Mouse (Mus musculus) adrenal gland, postnatal 10 days (tissue): ENCODE data around the gene Bicdl1. TPM values are rescaled to one million over a fixed set of nuclear protein-coding genes. Genes with fewer than 3 reads are reported as not detected.

ENCODE experiments used
- DNase-seq: peaks from one replicate; pipeline ENCODE4 v3.0.0; 2021; ENCODE audit warnings: mixed read lengths
- total RNA-seq, 2 experiments: library from RNA; stranded (reverse); gene quantifications; 2 replicates each; pipeline ENCODE4 v1.2.3; 2021

The Bicdl1 gene
- total RNA-seq, 2 experiments from 2014 or later, result 7.9 to 10.6 TPM

DNA sequence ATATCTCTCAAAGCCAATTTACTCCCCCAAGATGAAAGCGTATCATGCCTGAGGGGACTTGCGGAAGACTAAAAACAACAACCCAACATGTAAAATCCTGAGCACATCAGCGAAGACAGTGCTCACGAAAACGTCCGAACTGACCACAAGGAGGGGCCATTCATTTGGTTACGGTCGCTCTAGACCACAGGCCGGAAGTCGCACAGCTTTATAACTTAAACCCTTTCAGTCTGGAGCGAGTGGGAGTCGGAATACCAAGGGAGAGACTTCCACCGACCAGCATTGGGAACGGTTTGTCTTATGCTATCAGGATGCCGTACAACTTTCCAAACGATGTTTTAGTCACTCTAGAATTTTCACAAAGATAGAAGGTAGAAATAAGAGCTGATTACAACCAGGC is 5.4 kb downstream of the Bicdl1 start:
- no peak for DNase-seq

DNA sequence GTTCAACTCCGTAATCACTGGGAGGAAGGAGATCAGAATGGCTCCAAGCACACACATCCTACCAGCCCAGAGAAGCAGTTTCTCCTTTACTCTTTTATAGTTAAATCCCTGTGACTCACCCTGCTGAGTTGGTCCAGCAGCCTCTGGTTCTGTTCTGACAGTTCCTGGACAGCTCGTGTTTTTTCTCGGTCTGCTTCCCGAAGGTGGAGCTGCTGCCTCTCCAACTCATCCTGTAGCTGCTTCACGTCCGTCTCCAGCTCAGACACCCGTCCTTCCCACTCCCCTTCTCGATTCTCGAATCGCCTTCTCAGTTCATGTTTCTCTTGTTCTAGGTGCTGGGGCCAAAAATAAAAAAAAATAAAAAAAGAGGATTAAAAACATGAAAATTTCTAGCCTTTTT is 7.0 kb downstream of the Bicdl1 start:
- DNase-seq, result no peak

DNA sequence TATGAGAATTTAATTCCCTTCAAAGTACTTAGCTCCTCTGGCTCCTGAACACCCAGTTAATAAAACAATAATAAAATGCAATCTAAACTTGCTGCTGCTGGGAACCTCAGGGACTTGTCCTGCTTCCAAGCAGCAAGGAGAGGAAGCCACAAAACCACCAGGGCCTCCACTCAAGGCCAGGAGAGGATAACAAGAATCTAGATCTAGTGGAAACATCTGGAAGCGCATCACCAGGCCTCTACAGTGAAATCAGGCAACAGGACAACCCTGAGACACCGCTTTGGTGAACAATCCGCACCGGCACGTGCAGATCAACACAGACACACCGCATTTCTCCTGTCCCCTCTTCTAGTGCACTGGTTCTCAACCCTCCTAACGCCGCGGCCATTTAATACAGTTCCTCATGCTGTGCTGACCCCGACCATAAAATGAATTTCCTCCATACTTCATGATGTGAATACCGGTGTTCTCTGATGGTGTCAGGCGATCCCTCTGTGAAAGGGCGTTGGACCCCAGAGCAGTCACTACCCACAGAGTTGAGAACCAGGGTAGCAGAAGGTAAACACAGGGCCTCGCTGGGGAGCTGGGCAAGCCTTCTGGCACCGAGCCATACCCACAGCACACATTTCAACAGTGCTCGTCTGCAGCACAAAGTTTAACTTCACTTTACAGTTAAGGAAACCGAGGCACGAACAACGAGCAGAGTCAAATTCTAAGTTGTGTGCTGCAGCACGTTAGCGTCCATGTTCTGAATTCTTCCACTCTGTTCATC is 9.0 kb downstream of the Bicdl1 start:
- no peak for DNase-seq

DNA sequence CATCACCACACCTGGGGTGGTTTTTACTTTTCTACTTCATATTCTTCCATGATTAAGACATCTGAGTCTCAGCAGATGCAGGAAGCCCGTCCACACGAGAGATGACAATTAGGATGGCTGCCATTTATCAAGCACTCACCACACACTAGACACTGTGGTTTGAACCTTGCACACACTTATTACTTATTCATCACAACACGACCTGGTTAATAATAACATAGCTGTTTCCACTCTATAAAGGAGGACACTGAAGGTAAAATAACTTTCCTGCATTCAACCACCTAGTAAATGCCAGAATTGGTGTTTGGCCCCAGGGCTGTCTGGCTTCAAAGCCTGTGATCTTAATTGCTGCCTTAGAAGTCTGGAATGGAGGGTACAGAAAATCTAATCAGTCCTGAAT is 10.7 kb downstream of the Bicdl1 start:
- no peak for DNase-seq

DNA sequence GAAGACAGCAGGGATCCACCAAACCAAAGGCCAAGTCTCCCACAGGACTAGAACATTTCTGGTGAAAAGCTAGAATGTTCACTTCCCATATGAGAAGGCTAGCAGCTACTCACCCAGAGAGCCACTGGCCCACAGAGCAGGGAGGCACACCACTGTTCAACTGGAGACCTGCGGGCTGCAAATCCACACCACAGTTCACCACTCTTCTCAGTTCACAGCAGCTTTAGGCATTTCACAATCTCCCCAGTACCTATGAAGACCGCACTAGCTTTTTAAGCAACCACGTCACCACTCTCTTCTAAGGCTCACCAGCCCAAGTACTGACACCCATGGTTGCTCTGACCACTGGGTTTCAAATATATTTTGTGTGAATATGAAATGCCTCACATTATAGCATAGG is 13.7 kb downstream of the Bicdl1 start:
- no peak for DNase-seq

DNA sequence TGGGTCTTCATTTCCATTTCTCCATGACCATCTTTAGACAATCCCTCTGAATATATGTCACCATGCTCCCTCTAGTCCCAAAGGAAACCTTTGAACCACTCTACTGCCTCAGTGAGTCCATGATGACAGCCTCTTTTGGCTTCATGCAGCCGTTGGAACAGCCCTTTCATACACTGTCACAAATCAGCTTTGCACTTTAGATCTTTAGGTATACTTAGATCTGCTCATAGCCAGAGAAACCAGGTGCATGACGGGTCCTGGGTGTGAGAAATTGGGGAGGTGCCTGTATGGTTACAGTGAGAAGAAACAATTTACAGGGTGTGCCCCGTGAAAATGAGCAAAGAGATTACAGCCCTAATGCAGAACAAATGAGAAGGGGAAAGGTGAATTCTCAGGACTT is 14.3 kb downstream of the Bicdl1 start:
- no peak for DNase-seq

DNA sequence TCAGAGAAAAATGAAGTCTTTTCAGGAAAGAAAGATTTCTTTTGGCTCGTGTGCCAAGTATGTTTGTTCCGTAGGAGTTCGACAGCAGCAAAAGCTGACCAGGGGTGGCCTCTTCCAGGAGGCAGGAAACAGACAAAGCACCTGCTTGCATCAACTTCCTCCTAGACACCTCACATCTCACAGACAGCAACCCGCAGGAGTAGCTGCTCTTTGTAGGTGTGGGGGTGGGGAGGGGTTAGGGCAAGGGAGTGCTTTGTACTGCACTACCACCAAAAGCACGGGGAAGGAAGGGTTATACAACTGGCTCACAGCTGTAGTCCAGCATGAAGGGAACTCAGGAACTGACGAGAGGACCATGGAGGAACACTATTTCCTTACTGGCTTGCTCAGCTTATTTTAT is 15.0 kb downstream of the Bicdl1 start:
- no peak for DNase-seq

DNA sequence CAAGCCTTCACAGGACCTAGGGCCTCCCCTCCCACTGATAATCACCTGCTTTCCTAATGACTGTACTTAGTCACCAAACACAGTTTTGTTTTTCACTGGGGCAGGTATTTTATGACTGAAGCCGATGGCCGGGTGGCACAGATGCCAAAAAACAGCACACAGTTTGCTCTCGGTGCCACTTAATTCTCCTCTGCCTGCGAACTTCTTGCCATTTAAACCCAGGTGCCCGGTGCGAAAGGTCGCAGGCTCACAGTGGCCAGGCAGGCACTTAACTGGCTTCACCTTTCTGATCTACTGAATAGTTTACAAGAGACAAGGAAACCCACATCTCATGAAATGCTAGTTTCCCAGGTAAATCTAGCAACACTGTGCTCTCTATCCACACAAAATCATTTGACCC is 16.7 kb downstream of the Bicdl1 start:
- DNase-seq, result no peak

DNA sequence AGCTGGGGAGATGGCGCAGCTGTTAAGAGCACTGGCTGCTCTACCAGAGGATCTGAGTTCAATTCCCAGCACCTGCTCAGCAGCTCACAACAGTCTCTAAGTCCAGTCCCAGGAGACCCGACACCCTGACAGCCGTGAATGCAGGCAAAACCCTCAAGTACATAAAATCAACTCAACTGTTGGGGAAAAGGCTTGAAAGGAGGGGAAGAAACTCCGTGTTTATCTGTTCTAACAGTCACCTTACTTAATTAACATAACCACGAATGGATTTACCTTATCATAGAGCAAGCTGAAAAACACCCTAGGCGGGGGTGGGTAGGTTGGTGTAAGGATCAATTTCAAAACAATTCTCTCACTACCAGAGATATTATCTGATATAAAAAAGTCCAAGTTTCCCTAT is 18.9 kb downstream of the Bicdl1 start:
- DNase-seq, result no peak

DNA sequence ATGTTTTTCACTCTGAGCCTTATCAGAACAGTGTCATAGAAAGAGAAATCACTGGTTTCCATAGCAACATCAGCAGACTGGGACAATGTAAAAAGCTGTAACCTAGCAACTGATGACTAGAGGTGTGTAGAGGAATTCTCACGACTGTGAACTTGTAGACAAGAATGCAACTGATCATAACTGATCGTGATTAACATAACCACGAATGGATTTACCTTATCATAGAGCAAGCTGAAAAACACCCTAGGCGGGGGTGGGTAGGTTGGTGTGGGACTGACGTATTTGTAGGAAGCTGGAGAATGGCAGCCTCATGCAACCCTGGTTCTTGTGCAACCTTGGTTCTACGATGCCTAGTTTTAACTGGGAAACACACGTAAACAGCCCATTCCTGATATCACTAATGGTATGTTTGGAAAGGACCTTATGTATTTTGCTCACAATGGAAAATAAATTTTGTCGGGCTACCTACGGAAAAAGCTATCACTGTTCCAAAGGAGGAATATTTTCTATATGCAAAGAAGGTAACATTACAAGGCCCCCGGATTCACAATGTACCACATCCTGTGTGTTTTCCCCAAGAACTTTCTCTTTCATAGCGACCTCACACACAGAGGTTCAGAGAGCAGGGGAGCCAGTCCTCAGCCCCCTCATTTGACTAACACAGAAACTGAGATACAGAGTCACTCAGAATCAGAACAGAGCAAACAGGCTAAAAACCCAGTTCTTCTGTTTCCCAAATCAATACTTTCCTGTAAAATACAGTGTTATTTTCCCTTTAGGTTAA is 19.6 kb downstream of the Bicdl1 start:
- DNase-seq, result no peak

DNA sequence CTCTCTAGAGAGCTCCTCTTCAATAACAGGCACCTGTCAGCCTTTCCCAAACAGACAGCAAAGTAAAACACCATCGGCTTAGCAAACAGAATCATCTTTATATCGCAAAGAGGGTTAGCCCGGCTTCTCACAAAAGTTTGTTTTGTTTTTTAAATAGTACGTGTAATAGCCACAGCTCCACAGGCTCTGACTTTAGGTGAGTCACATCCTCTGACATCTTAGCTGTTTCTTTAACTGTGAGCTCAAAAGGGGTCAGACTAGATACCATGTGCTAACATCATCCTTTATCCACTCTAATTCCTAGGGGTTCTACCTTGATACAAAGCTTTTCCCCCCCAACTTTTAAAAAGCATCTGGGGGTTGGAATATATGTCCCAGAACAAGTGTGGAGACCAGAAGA is 21.2 kb downstream of the Bicdl1 start:
- no peak for DNase-seq

DNA sequence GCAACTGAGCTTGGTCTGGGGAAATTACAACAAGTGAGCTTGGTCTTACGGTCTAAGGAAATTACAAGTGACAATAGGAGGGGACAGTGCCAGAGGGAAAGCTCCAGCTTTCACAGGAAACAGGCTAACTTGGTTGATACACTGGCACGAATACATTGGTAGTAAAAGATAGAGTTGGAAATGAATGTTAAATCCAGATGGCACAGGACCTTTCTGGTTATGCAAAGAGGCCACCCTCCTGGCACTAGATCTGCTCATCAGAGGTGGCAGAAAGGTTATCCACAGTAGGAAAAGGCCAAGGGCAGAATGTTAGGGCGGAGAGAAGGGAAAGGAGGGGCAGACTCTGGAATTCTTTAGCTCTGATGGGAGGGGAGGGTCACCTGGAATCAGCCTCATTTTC is 22.5 kb downstream of the Bicdl1 start:
- DNase-seq, result no peak

DNA sequence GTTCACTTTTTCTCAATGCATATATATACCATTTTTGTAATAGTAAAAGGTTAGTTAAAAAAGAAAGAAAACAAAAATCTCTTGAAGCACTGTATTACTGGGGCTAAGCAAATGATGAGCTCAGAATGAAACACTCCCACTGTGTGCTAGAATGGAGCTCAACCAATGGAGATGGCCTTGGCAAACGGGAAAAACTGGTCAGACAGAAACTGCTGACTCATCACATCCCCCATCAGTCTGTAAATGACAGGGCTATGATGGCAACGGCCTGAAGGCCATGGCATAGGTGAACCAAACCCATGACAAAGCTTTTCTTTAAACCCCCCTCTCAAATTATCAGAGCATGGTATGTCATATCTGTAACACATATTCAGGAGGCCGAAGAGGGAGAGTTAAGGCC is 29.4 kb downstream of the Bicdl1 start:
- DNase-seq, result no peak

DNA sequence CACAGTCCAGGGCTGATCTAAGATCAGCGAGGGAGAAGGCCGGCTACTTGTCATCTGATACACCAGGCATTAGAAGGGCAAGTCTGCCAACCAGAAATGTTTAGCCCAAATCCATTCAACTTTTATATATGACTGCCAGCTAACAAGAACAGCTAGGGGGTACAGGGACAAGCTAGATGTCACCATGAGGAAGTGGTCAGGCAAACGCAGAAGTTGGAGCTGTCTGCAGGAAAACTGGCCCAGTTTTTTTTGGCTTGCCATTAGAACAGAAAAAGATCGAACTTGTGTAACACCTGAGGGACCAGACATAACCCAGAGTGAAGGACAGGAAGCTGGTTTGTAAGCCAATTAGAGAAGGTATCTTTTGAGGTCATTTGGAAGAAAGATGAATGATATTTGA is 30.2 kb downstream of the Bicdl1 start:
- DNase-seq, result no peak

DNA sequence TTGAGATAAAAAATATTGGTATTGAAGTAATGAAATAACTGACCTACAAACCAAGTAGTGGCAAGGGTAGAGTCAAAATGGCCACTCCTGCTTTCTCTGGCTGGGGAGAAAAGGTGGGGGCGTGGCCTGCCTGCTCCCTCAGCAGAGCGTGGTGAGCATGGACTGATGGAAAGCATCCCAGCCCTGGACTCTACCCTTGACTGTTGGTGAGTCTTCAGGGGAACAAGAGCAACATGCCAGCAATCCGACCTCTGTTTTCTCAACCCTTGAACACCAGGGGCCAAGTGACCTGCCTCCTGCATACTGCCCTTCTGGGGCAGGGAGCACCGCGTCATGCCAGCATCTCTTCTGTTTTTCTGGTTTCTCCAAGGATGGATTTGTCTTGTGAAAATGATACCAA is 34.6 kb downstream of the Bicdl1 start:
- DNase-seq, result no peak

DNA sequence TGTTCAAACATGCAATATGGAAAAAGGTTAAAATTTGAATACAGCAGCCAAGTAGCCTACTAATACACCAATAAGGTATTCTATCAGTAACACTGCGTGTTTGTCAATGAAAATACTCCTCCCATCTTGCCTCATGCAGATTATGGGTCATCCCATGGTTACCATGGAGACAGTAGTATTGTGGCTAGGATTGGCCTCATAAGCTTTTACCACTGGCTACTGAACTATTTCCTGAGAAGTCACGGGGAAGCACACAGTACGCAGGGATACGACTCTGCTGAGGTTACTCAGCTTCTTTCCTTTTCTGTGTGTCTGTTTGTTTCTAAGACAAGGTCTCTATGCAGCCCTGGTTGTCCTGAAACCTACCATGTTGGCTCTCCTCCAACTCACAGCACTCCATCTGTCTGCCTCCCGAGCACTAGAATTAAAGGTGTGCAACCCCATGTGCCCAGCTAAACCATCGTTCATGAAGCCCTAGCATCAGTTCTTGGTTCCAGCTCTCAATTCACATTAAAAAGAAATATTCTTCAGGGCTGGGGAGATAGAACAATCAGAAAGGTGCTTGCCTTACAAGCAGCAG is 36.1 kb downstream of the Bicdl1 start:
- no peak for DNase-seq

DNA sequence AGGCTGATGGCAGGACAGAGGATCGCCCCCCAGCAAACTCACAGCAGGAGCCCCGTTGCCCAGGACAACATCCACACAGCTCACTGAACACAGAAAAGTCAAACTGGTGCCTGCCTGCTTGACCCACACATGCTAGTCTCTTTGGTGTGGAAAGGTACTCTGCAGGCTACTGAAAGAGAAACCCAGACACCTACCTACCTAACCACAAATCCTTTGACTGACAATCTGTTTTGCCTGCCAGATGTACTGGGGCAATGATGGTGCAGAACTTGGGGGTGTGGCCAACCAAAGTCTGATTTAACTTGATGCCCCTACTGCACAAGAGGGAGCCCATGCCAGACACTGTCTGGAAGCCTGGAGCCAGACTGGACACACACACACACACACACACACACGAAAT is 38.1 kb downstream of the Bicdl1 start:
- DNase-seq, result no peak

DNA sequence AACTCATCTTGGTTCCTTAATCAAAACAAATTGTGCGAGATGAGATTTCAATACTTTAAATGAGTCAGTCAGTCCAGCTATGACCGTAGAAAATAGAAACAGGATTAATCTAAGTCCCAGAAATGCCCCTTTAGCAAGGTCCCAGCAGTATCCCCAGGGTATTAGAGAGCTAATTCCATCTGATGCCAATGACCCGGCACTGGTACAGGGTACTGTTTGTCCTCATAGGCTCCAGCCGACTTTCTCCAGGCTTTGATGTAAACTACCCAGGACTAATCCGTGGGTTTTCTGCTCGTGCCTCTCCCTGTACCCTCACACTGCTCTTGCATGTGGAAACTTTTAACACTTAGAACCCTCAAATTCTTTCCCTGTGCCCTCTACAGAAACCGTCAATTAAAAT is 44.7 kb downstream of the Bicdl1 start:
- no peak for DNase-seq

DNA sequence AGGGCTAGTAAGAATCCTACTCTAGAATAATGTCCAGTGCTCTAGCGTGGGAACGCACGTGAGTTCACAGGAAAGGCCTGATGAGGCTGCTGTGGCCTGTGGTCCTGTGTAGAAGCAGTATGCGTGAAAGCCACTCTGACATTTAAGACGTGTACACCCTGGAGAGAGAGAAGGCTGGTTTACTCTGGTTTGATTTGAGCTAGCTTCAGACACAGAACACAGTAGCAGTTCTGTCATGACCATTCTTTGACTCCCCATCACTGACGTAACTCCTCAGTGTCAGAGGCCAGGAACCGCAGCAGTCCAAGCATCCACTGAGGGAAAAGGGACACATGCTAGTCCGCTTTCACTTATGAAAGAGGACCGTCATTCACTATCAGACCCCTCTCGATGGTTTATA is 46.3 kb downstream of the Bicdl1 start:
- no peak for DNase-seq

DNA sequence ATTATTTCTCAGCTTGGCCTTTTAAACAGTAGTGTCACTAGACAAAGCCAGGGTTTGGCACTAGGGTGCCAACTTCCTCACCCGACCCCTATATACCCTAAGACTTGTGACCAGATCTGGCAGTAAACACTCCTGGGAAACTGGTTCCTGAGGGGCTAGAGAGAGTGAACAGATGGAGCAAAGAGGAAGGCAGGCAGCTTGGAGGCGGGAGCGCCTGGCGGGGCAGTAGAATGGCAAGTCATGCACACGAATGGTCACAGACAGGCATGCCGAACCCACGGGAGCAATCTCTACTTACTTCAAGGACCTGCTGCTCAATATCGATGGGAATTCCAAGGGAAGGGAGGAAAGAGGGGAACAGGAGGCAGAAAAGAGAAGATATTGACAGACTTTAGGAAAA is 59.6 kb downstream of the Bicdl1 start:
- no peak for DNase-seq

DNA sequence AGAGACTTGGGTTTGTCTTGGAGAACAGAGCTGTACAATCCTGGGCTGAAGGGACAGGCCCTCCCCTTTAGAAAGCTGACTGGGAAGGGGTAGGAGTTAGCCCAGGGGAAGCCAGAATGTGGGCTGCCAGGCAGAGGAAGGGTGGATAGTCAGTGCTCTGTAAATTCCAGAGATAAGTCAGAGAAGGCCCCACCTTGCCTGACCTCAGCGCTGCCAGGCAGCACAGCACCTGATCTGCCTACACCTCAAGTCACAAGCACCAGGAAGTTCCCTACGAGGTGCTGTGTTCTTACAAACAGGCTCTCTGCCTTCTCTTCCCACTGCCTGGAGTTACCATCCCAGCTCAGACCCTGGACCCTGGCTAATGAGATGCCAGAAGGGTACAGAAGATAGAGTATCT is 61.0 kb downstream of the Bicdl1 start:
- DNase-seq, result no peak

DNA sequence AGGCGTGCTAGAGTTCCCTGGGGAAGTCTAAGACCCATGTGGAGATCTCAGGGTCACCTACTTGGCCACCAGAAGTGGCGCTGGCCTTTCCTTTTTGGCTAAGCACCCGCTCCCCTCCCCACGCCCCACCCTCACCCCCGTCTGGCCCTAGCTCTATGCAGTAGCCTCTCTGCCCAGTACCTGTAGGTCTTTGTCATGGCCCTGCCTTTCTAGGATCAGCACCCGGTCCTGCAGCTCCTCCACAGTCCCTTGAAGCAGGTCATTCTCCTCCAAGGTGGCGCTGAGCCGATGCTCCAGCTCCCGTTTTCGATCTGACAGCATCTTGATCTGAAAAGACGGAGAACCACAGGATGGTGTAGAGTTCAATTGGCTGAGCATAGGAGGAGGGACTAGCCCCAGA is 61.4 kb downstream of the Bicdl1 start:
- DNase-seq, result no peak

DNA sequence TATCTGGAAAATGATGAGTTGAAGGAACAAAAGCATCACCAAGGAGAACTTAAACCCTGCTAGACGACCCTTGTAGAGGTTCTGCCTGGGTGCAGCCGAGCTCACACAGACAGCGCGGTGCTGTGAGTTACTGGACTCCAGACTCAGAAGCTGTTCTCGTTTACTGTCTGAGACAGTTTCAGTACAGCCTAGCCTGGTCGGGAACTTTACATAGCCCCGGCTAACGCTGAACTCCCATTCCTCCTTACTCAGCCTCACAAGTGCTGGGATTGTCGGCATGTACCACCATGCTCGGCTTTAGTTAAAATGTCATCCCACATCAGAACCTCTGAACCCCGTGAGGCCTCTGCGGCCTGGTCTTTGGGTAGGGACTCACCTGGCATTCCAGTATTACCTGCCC is 62.4 kb downstream of the Bicdl1 start:
- DNase-seq, result no peak

DNA sequence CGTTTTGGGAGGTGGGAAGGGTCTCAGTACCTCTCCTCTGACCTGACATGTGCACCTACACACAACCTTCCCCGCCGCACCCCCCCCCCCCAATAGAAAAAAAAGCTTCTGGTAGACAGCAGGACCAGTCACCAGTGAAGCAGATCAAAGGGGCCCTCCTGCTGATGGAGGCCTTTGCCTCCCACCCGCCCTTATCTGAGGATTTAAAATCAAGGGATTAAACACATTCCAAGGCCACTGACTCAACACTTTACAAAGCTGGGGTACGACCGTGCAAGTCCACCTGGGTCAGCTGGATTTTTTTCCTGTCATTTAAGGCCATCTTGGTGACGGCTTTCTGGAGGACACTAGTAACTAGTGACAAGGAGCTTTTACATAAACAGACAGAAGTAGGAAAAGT is 63.5 kb downstream of the Bicdl1 start:
- DNase-seq, result no peak
